Mouse (Mus musculus): Measurements from ENCODE around the gene Tnni1. TPM values are rescaled to one million over a fixed set of nuclear protein-coding genes. Genes with fewer than 3 reads are reported as not detected.

Gene Tnni1
- polyA plus RNA-seq, 1 experiment from 2014 or later: 3.2 TPM

DNA sequence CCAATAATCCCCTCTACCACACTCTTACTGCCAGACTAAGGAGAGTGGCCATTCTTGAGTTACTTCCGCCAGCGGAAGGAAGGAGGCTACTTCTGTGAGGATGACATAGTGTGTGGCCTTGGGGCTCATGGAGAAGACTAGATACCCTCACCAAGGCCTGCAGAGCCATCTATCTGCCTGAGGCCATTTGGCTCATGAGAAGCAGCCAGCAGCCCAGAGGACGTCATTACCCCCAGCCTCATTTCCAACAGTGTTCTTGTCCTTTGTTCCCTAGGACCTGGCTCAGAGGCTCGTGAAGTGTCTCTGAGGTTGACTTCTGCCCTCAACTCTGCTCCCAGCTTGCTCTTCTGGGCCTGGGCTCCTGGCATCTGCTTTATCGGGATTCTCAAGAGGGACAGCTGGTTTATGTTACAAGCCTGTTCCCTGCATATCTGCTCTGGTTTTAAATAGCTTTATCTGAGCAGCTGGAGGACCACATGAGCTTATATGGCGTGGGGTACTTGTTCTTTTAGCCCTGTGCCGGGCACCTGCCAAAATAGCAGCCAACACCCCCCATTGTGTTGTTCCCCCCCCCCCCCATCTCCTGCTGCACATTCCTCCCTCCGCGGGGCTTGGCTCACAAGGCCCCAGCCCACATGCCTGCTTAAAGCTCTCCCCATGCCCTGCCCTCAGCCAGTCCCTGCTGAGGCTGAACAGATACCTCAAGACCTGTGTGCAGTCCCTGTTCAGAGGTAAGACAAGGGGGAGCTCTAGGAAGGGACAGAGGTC is 56.7 kb downstream of the Tnni1 start, which contains the start of gene Tnnt2:
Gene Tnnt2, plus strand, starts transcription at position 639 of the 768 bp plus-strand sequence.
- H3K4me3 ChIP-seq (ENCODE audit: low read depth, low read length): no peak within 1 kb of the TSS
- H3K36me3 ChIP-seq (ENCODE audit: control insufficient read depth, insufficient read depth, low read length): no peaks in the 10 kb centered on the region
- no peaks in the 10 kb centered on the region for H3K27me3 ChIP-seq (ENCODE audit: control insufficient read depth, insufficient read depth, low read length)
- 31% methylated on average over 9 of the region's 9 CpGs for WGBS
- H3K4me1 ChIP-seq (ENCODE audit: control insufficient read depth, insufficient read depth, low read length): 0 out of 2 replicates have a peak, but pooled peaks cover 8% of the 10 kb centered on the region
- no peak for ATAC-seq (ENCODE audit: insufficient number of reproducible peaks, insufficient read depth, low FRiP score, low read depth)
- no peak within 1 kb of the TSS for H3K9ac ChIP-seq (replicated peaks; ENCODE audit: low read depth, low read length)
- no peak within 1 kb of the TSS for H3K4me2 ChIP-seq (replicated peaks; ENCODE audit: low read depth, low read length)
- no peaks in the 10 kb centered on the region for H3K9me3 ChIP-seq (ENCODE audit: control insufficient read depth, low read depth, low read length)
- no peak within 1 kb of the TSS for H3K27ac ChIP-seq (ENCODE audit: low read length)

DNA sequence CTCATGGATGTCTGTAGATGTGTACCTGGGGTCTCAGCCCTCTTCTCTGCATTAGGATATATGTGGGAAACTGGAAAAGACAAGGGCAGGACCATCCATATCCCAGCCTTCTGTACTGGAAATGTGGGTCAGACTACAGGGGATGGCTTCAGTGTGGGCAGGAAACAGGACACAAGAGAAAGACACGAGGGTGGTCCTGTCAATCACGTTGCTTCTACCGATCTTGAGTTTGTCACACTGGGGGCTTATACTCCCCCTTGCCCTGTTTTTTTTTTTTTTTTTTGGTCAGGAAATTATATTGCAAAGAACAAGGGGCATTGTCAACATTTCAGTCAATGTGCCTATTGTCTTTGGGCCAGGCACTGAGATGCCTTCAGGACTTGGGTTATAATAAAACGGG is 59.4 kb downstream of the Tnni1 start:
- Histone ChIP-seq H3K4me2 (replicated peaks; ENCODE audit: low read depth, low read length) (no peak overlapping the region), H3K9me3 (ENCODE audit: control insufficient read depth, low read depth, low read length) (no peaks in the 10 kb centered on the region), H3K4me1 (ENCODE audit: control insufficient read depth, insufficient read depth, low read length) (0 out of 2 replicates have a peak, but pooled peaks cover 8% of the 10 kb centered on the region), H3K4me3 (ENCODE audit: low read depth, low read length) (no peak overlapping the region), H3K27me3 (ENCODE audit: control insufficient read depth, insufficient read depth, low read length) (no peaks in the 10 kb centered on the region), H3K27ac (ENCODE audit: low read length) (no peak overlapping the region), H3K9ac (replicated peaks; ENCODE audit: low read depth, low read length) (no peak overlapping the region), H3K36me3 (ENCODE audit: control insufficient read depth, insufficient read depth, low read length) (no peaks in the 10 kb centered on the region)
- 63% methylated on average over 4 of the region's 4 CpGs for WGBS
- ATAC-seq (ENCODE audit: insufficient number of reproducible peaks, insufficient read depth, low FRiP score, low read depth): no peak

DNA sequence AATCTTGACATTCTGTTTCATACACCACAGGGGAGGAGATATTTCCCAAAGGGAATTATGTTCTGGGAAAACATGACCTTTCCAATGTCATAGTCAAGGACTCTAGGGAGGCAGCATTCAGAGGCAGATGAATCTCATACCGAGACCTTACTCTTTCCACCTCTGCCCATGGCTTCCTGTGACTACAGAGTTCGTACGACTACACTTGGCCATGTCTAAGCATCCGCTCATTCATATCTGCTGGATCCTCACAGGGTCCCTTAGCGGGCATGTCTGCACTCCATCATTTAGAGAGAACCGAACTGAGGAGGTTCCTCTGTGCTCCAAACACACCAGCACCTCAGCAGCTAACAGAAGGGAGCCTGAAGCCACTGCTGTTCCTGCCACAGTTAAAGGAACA is 59.8 kb downstream of the Tnni1 start:
- Histone ChIP-seq H3K9me3 (ENCODE audit: control insufficient read depth, low read depth, low read length) (no peaks in the 10 kb centered on the region), H3K27me3 (ENCODE audit: control insufficient read depth, insufficient read depth, low read length) (no peaks in the 10 kb centered on the region), H3K9ac (replicated peaks; ENCODE audit: low read depth, low read length) (no peak overlapping the region), H3K36me3 (ENCODE audit: control insufficient read depth, insufficient read depth, low read length) (no peaks in the 10 kb centered on the region), H3K4me1 (ENCODE audit: control insufficient read depth, insufficient read depth, low read length) (0 out of 2 replicates have a peak, but pooled peaks cover 8% of the 10 kb centered on the region), H3K27ac (ENCODE audit: low read length) (no peak overlapping the region), H3K4me2 (replicated peaks; ENCODE audit: low read depth, low read length) (no peak overlapping the region), H3K4me3 (ENCODE audit: low read depth, low read length) (no peak overlapping the region)
- WGBS: 81% methylated on average over 6 of the region's 6 CpGs
- ATAC-seq (ENCODE audit: insufficient number of reproducible peaks, insufficient read depth, low FRiP score, low read depth): no peak

GRCm38 (mm10) chr1:135840675-135841395 is 61.6 kb downstream of the Tnni1 start:
- WGBS: 61% methylated on average over 15 of the region's 15 CpGs
- no peak overlapping the region for H3K4me3 ChIP-seq (ENCODE audit: low read depth, low read length)
- 0 out of 2 replicates have a peak, but pooled peaks cover 4% of the 10 kb centered on the region for H3K4me1 ChIP-seq (ENCODE audit: control insufficient read depth, insufficient read depth, low read length)
- H3K4me2 ChIP-seq (replicated peaks; ENCODE audit: low read depth, low read length): no peak overlapping the region
- H3K27ac ChIP-seq (ENCODE audit: low read length): no peak overlapping the region
- H3K36me3 ChIP-seq (ENCODE audit: control insufficient read depth, insufficient read depth, low read length): no peaks in the 10 kb centered on the region
- no peaks in the 10 kb centered on the region for H3K27me3 ChIP-seq (ENCODE audit: control insufficient read depth, insufficient read depth, low read length)
- ATAC-seq (ENCODE audit: insufficient number of reproducible peaks, insufficient read depth, low FRiP score, low read depth): no peak
- no peak overlapping the region for H3K9ac ChIP-seq (replicated peaks; ENCODE audit: low read depth, low read length)
- no peaks in the 10 kb centered on the region for H3K9me3 ChIP-seq (ENCODE audit: control insufficient read depth, low read depth, low read length)

GRCm38 (mm10) chr1:135843519-135844262 is 64.5 kb downstream of the Tnni1 start:
- no peak for ATAC-seq (ENCODE audit: insufficient number of reproducible peaks, insufficient read depth, low FRiP score, low read depth)
- Histone ChIP-seq H3K4me1 (ENCODE audit: control insufficient read depth, insufficient read depth, low read length) (no peaks in the 10 kb centered on the region), H3K36me3 (ENCODE audit: control insufficient read depth, insufficient read depth, low read length) (no peaks in the 10 kb centered on the region), H3K27me3 (ENCODE audit: control insufficient read depth, insufficient read depth, low read length) (no peaks in the 10 kb centered on the region), H3K9me3 (ENCODE audit: control insufficient read depth, low read depth, low read length) (no peaks in the 10 kb centered on the region), H3K4me2 (replicated peaks; ENCODE audit: low read depth, low read length) (no peak overlapping the region), H3K4me3 (ENCODE audit: low read depth, low read length) (no peak overlapping the region), H3K9ac (replicated peaks; ENCODE audit: low read depth, low read length) (no peak overlapping the region), H3K27ac (ENCODE audit: low read length) (no peak overlapping the region)
- WGBS: 92% methylated on average over 10 of the region's 10 CpGs

GRCm38 (mm10) chr1:135844481-135844880 is 65.2 kb downstream of the Tnni1 start:
- H3K27ac ChIP-seq (ENCODE audit: low read length): no peak overlapping the region
- no peaks in the 10 kb centered on the region for H3K27me3 ChIP-seq (ENCODE audit: control insufficient read depth, insufficient read depth, low read length)
- H3K4me1 ChIP-seq (ENCODE audit: control insufficient read depth, insufficient read depth, low read length): no peaks in the 10 kb centered on the region
- H3K4me3 ChIP-seq (ENCODE audit: low read depth, low read length): no peak overlapping the region
- H3K36me3 ChIP-seq (ENCODE audit: control insufficient read depth, insufficient read depth, low read length): no peaks in the 10 kb centered on the region
- H3K4me2 ChIP-seq (replicated peaks; ENCODE audit: low read depth, low read length): no peak overlapping the region
- H3K9me3 ChIP-seq (ENCODE audit: control insufficient read depth, low read depth, low read length): no peaks in the 10 kb centered on the region
- WGBS: 66% methylated on average over 6 of the region's 6 CpGs
- ATAC-seq (ENCODE audit: insufficient number of reproducible peaks, insufficient read depth, low FRiP score, low read depth): no peak
- H3K9ac ChIP-seq (replicated peaks; ENCODE audit: low read depth, low read length): no peak overlapping the region

GRCm38 (mm10) chr1:135846632-135847031 is 67.4 kb downstream of the Tnni1 start:
- Histone ChIP-seq H3K36me3 (ENCODE audit: control insufficient read depth, insufficient read depth, low read length) (no peaks in the 10 kb centered on the region), H3K4me3 (ENCODE audit: low read depth, low read length) (no peak overlapping the region), H3K4me1 (ENCODE audit: control insufficient read depth, insufficient read depth, low read length) (no peaks in the 10 kb centered on the region), H3K9ac (replicated peaks; ENCODE audit: low read depth, low read length) (no peak overlapping the region), H3K9me3 (ENCODE audit: control insufficient read depth, low read depth, low read length) (no peaks in the 10 kb centered on the region), H3K4me2 (replicated peaks; ENCODE audit: low read depth, low read length) (no peak overlapping the region), H3K27me3 (ENCODE audit: control insufficient read depth, insufficient read depth, low read length) (no peaks in the 10 kb centered on the region), H3K27ac (ENCODE audit: low read length) (no peak overlapping the region)
- no peak for ATAC-seq (ENCODE audit: insufficient number of reproducible peaks, insufficient read depth, low FRiP score, low read depth)
- WGBS: 77% methylated on average over 5 of the region's 5 CpGs

DNA sequence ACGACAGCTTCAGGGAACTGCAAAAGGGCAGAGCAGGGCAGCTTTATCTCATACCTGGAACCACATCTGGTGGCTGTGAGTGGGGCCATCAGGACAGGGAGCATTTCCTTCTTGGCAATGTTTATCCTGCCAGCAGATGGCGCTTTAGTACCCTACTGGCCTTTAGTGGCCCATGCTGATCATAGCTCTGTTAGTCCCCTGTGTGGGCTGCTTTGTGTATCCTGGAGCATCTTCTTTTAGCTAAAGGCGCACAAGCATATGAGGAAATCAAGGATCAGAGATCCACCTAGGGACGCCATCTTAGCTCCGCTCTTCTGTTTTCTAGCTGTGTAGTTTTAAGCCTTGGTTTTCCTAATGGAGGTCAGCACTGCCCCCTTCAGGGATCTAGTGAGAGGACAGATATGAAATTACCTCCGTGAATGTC is 67.9 kb downstream of the Tnni1 start:
- ATAC-seq (ENCODE audit: insufficient number of reproducible peaks, insufficient read depth, low FRiP score, low read depth): no peak
- WGBS: 25% methylated on average over 6 of the region's 6 CpGs
- no peaks in the 10 kb centered on the region for H3K36me3 ChIP-seq (ENCODE audit: control insufficient read depth, insufficient read depth, low read length)
- no peak overlapping the region for H3K4me3 ChIP-seq (ENCODE audit: low read depth, low read length)
- H3K9me3 ChIP-seq (ENCODE audit: control insufficient read depth, low read depth, low read length): no peaks in the 10 kb centered on the region
- no peak overlapping the region for H3K4me2 ChIP-seq (replicated peaks; ENCODE audit: low read depth, low read length)
- no peak overlapping the region for H3K27ac ChIP-seq (ENCODE audit: low read length)
- H3K4me1 ChIP-seq (ENCODE audit: control insufficient read depth, insufficient read depth, low read length): no peaks in the 10 kb centered on the region
- no peaks in the 10 kb centered on the region for H3K27me3 ChIP-seq (ENCODE audit: control insufficient read depth, insufficient read depth, low read length)
- H3K9ac ChIP-seq (replicated peaks; ENCODE audit: low read depth, low read length): no peak overlapping the region
